Mouse (Mus musculus) layer of hippocampus, postnatal 25 days (tissue): ENCODE results near the gene Wfdc17. TPM values are rescaled to one million over a fixed set of nuclear protein-coding genes. Genes with fewer than 3 reads are reported as not detected.
A peak's percentile ranks its signal among the peaks of the same experiment; 100 is the strongest.

ENCODE experiments used
- DNase-seq, 2 experiments: peaks; one replicate each; pipeline ENCODE4 v3.0.0; 2022; ENCODE audit warnings: mixed read lengths in 2 of 2, low spot score in 1 of 2; ENCODE audit errors: extremely low spot score in 1 of 2
- total RNA-seq, 2 experiments: library from RNA; stranded (reverse); gene quantifications; 2 replicates each; pipeline ENCODE4 v1.2.3; 2021

Wfdc17 gene
- total RNA-seq, 2 experiments from 2014 or later = not detected

DNA sequence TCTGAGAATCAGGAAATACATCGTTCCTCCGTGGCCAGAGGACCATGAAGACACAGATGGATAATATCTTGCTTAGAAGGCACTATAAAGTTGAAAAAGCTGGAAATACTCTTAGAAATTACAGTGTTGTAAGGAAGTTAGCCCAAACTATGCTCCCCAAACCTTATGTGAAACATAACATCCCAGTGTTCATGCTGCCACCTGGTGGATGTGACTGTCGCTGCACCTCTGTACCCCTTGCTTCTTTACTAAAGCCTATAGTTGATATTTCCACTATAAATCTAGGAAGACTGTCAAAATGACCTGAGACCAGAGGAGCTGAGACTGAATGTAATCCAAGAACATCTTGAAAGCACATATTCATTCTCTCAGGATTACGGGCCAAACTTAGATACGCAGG lies 35.5 kb downstream of the Wfdc17 start:
- DNase-seq = peak; percentile 60 to 92

DNA sequence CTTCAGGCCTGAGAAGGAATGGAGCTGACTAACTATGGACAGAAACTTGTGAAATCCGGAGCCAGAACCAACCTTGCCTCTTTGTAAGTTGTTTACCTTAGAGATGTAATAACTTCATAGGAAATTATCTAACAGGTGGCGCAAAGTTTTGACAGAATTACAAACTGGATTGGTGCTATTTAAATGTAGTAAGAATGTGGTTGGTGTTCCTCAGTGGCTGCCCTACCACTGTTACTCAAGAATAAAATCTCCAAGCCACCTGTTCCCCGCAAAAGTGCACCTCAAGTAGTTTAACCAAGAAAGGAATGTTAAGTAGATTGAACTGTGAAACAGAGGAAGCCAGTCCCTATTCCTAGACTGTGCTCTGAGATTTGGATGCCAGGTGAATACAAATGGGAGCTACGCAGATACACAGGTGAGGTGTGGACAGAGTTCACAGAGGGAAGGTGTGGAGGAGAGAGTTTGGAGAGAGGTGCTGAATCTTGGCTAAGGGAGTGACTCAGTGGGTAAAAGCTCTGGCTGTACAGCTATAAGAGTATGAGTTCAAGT lies 36.7 kb downstream of the Wfdc17 start:
- no peak for DNase-seq

DNA sequence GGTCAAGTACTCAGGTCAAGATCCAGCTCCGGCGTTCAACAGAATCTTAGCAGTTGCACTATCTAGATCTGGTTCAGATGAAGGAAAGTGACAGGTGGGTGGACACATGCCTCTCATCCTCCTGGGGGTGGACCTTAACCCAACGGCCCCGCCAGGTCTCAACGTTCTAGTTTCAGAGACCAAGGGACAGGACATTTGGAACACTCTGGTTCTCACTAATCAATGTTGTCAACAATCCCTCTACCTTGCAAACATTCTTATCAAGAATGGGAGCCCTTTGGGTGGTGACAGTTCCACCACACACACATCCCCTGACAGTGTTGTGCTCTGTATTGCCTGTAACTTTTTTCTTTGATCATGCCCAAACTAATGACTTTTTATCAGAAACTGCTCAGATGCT lies 38.0 kb downstream of the Wfdc17 start:
- DNase-seq = no peak

DNA sequence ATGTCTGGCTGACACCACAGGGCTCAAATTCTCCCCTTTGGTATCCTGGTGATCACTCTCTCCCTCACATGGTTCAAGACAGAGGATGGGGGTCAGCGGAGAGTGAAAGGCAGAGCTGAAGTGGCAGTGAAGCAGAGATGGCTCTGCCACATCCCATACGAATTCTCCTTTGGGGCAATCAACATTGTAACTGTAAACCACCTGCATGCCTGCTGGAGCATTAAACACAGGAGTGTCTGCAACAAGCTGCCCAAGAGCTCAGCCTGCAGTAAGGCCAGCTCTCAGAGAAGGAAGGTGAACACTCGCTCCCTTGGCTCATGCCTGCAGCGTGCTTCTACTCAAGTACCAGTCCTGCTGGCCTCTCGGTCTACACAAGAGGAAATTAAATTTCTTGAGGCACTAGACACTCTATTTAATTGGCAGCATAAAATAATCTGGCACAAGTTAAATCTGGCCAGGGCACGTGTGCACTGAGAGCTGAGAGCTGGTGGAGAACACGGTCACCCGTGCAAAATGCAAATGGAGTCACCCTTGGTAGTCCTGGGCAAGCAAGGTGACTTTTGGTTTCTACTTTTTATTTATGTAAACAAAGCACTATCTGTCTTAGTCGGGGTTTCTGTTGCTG lies 39.1 kb downstream of the Wfdc17 start:
- no peak for DNase-seq

DNA sequence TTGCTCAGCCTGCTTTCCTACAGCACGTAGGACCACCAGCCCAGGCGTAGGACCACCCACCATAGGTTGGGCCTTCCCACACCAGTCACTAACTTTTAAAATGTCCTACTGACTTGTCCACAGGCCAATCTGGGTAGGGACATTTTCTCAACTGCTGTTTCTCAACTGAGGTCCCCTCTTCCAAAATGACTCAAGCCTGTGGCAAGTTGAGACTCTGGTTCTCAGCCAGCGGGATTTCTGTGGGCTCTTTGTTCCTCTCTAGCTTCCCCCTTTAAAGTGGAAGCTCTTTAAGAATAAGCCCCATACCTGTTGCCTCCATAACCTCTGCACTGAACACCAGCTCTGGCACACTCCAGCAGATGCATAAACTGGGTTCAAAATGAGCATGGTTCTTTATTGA lies 39.7 kb downstream of the Wfdc17 start:
- no peak for DNase-seq

DNA sequence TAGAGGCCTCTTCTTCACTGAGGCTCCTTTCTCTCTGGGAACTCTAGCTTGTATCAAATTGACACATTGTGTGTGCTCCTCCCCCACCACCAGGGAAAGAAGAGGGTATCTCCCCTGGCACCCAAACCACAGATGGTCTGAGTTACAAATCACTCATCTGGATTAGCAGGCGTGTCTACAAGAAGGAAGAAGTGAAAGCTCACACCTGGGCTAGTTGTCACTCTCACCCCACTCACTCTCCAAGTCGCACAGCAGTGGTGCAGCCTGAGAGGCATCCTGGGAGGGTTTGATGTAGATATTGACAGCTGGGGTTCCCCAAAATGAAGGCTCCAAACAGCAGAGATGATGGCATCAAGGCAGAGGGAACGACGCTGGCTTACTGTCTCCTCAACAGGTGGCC lies 42.4 kb downstream of the Wfdc17 start:
- no peak for DNase-seq

DNA sequence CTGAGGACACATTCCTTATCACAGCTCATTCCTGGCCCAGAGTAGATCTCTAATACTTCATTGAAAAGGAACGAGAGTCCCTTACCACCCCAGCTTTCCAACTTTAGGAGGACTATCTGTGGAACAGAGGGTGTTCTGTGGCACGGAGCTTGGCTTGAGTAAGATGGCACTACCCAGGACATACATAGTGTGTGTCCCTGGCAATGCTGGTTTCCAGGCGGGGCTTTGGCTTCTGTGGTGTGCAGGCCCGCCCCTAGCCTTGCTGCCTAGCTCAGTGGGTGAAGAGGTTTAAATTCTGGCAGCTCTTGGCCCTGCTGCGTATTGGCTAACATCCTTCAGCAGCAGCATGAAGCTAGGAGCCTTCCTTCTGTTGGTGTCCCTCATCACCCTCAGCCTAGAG lies 42.9 kb downstream of the Wfdc17 start, which contains the start of gene Wfdc21:
Wfdc21 (plus strand) TSS at position 260 of the 400 bp plus-strand sequence.
- DNase-seq = no peak

DNA sequence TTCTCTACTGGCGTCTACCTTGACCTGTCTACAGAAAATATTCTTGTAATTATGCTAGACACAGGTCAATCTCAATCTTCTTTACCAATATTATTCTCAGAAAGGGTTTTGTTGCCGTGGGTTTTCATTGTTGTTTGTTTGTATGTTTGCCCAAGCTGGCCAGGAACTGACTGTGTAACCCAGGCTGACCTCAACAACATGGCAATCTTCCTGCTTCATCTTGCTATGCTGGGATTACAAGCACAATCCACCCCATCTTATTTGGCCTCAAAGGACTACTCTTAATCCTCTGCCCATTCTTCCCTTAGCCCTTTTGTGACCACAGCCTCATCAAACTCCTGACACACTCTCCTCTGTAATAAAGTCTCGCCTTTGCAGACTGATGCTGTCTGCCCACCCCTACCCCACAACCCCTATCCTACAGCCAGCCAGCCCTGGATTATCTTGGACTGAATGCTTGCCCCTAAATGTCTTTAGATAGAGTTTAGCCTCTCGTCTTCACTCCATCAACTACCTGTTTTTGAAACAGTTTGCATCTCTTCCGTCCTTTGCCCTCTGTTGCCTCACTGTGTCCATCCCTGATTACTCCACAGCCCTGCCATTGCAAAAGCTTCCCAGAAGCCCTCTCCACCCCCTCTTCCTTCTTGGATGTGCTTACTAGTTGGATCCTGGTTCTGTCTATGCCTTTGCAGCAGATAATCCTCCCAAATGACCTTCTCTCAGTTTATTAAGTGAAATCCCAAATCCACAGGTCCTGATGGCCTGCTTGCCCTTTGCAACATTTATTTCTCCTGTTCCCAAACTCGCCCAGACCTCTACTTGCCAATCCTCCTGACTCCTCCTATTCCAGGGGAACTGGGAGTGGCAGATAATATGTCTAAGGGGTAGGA lies 43.8 kb downstream of the Wfdc17 start:
- DNase-seq = no peak

DNA sequence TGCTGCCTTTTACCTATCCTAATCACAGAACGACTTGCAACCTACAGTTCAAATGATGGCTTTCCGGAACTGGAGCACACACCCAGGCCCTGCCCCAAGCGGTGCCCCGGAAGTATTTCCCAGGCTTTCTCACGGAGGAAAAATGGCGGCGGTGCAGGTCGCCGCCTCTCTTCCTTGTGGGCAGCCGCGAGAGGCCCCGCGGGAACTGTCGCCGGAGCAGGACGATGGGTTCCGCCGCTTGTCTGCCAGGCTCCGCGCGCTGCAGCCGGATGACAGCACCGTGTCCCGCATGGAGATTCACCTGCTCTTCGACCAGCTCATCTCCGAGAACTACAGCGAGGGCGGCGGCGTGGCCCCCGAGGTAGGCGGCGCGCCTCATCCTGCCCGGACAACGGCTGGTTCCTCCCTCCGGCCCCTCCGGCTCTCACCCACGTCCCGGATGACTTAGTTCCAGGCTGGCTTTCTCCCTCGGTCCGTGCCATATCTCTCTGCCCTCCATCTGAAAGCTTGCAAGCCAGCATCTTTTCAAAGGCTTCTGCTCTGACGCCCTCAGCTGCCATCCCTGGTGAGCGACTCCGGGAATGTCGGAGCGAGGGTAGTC lies 49.9 kb downstream of the Wfdc17 start, which contains the start of gene Heatr6:
Heatr6 (plus strand) TSS at position 116 of the 601 bp plus-strand sequence.
- peak; percentile 78 to 85 for DNase-seq

DNA sequence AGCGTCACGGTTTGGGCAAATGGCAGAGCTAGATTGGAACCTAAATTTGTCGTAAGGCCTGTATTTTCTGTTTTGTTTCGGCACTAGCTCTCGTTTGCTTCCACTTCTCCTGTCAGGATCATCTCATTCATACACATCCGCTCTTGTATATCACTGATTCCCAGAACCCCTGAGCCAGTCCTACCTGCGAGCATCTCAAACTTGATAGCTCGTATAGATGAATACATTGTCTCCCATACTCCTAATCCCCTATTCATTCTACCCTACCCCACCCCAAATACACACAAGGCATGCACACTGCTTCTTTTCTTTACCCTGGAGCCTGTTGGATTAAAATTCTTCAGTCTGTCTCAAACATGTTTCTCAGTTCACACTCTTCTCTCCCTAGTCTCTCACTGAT lies 50.4 kb downstream of the Wfdc17 start:
- no peak for DNase-seq

Other genes with a start within 250 kb of the Wfdc17 start
- gene Mmp28, start 240.9 kb upstream of the Wfdc17 start, total RNA-seq = 1 to 10 TPM; 2.8 to 3.4 TPM
- gene Taf15, start 230.9 kb upstream of the Wfdc17 start, total RNA-seq = 10 to 100 TPM; 61.7 to 80.3 TPM
- gene Heatr9, start 181.8 kb upstream of the Wfdc17 start, total RNA-seq = not detected
- gene Ccl5, start 173.5 kb upstream of the Wfdc17 start, total RNA-seq = not detected
- 1 to 10 TPM; 3.9 to 5.1 TPM for gene Ccl9, start 125.4 kb upstream of the Wfdc17 start, total RNA-seq
- gene Ccl6, start 110.9 kb upstream of the Wfdc17 start, total RNA-seq = 1 to 10 TPM; 1.7 to 2.5 TPM
- not detected for gene Rpl9-ps1, start 58.4 kb upstream of the Wfdc17 start, total RNA-seq
- gene Ccl3, start 54.6 kb upstream of the Wfdc17 start, total RNA-seq = not detected
- gene Ccl4, start 41.4 kb upstream of the Wfdc17 start, total RNA-seq = not detected
- gene Wfdc18, start 5.0 kb downstream of the Wfdc17 start, total RNA-seq = not detected
- gene Wfdc21, start 42.9 kb downstream of the Wfdc17 start, total RNA-seq = not detected
- 10 to 100 TPM; 15.0 to 20.8 TPM for gene Heatr6, start 49.7 kb downstream of the Wfdc17 start, total RNA-seq
- under 1 TPM; 0.12 to 0.16 TPM for gene Hnf1b, start 146.1 kb downstream of the Wfdc17 start, total RNA-seq
- gene Ddx52, start 238.1 kb downstream of the Wfdc17 start, total RNA-seq = 10 to 100 TPM; 12.8 to 13.3 TPM